Mouse (Mus musculus) liver, embryonic 13.5 days (tissue): ENCODE results near the gene Klf15. TPM values are rescaled to one million over a fixed set of nuclear protein-coding genes. Genes with fewer than 3 reads are reported as not detected.
A peak's percentile ranks its signal among the peaks of the same experiment; 100 is the strongest.

ENCODE experiments used
- ATAC-seq: fragments of 200-750 bp; cut with Nextera tagmentation; 2 replicates; pipeline ENCODE4 v1.8.0; 2017; ENCODE audit warnings: low read depth, mild to moderate bottlenecking, moderate number of reproducible peaks, moderate library complexity
- DNase-seq: peaks from one replicate; pipeline ENCODE4 v3.0.0; 2022
- H3K27ac ChIP-seq: fragments of 300-500 bp; sonication (generic); 2 replicates; pipeline ENCODE4 v1.5.1; 2015; ENCODE audit warnings: moderate library complexity, mild to moderate bottlenecking, inconsistent platforms
- H3K27me3 ChIP-seq: fragments of 300-500 bp; sonication (generic); 2 replicates; pipeline ENCODE4 v1.6.1; 2015; ENCODE audit warnings: mild to moderate bottlenecking, inconsistent platforms
- H3K36me3 ChIP-seq: fragments of 300-500 bp; sonication (generic); 2 replicates; pipeline ENCODE4 v1.6.1; 2015; ENCODE audit warnings: mild to moderate bottlenecking, inconsistent platforms
- H3K4me1 ChIP-seq: fragments of 300-500 bp; sonication (generic); replicated peaks from 2 replicates; pipeline ENCODE4 v1.6.1; 2015; ENCODE audit warnings: inconsistent platforms
- H3K4me2 ChIP-seq: fragments of 300-500 bp; sonication (generic); 2 replicates; pipeline ENCODE4 v1.6.1; 2015; ENCODE audit warnings: inconsistent platforms, mild to moderate bottlenecking, moderate library complexity
- H3K4me3 ChIP-seq: fragments of 300-500 bp; sonication (generic); replicated peaks from 2 replicates; pipeline ENCODE4 v1.5.1; 2015; ENCODE audit warnings: mild to moderate bottlenecking, inconsistent platforms
- H3K9ac ChIP-seq: fragments of 300-500 bp; sonication (generic); 2 replicates; pipeline ENCODE4 v1.6.1; 2015; ENCODE audit warnings: mild to moderate bottlenecking, inconsistent platforms
- H3K9me3 ChIP-seq: fragments of 300-500 bp; sonication (generic); replicated peaks from 2 replicates; pipeline ENCODE4 v1.6.1; 2016; ENCODE audit warnings: inconsistent platforms
- WGBS: fragments of 180-500 bp; shearing (Covaris S2); methylation state at CpG from one replicate; pipeline ENCODE4 v1.1.7; 2015; ENCODE audit not compliant: insufficient replicate concordance; 5-methylcytosine and 5-hydroxymethylcytosine counted together
- polyA plus RNA-seq: library from polyadenylated mRNA; unstranded; fragments of >200 nt; fragmentation: Nextera tagmentation; extraction: Ambion mirVana; gene quantifications from 2 replicates; pipeline ENCODE4 v1.2.1, GENCODE M21; 2015

Gene Klf15
- polyA plus RNA-seq, 1 experiment from 2014 or later, result 7.8 TPM

DNA sequence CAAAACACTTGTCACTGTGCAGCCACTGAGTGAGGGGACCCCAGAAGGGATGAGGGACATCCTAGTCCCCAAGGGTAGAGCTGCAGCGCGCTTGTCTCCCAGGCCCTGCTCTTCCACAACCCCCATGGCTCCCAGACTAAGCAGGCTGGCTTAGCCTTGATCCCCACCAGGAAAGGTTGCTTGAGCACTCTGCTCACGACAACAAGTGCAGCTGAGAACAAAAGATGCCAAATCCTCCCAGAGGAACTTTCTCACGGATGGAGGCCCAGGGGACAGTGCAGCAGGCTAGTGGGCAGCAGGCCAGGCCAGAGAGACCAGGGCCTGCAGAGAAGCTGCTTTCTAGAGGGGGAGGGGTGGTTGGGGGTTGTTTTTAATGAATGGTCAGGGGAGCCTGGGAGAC is 15.5 kb upstream of the Klf15 start:
- H3K9me3 ChIP-seq, result no peaks in the 10 kb centered on the region
- WGBS, result 52% methylated on average over 4 of the region's 4 CpGs
- no peak overlapping the region for H3K4me3 ChIP-seq
- ATAC-seq (no peak), DNase-seq (no peak)
- H3K9ac ChIP-seq, result no peak overlapping the region
- H3K27ac ChIP-seq, result no peak overlapping the region
- no peaks in the 10 kb centered on the region for H3K36me3 ChIP-seq
- H3K27me3 ChIP-seq, result no peaks in the 10 kb centered on the region
- H3K4me2 ChIP-seq, result no peak overlapping the region
- no peaks in the 10 kb centered on the region for H3K4me1 ChIP-seq

DNA sequence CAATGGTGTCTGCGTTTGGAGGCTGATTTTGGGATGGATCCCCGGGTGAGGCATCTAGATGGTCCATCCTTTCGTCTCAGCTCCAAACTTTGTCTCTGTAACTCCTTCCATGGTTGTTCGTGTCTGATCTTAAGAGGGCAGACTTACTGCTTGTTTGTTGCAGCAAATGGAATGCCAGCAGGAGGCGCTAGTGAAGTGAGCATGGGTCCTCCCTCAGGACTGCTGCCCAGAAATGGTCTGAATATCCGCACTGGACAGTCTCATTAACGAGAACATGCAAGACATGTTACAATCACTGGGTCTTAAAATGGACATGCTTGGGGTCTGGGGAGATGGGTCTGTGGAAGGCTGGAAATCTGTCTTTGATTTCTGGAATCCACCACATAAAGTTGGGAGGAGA is 12.2 kb upstream of the Klf15 start:
- H3K4me3 ChIP-seq, result no peak overlapping the region
- no peak overlapping the region for H3K9ac ChIP-seq
- ATAC-seq, result no peak
- no peak overlapping the region for H3K27ac ChIP-seq
- no peaks in the 10 kb centered on the region for H3K4me1 ChIP-seq
- WGBS, result 15% methylated on average over 7 of the region's 7 CpGs
- DNase-seq, result no peak
- no peaks in the 10 kb centered on the region for H3K27me3 ChIP-seq
- no peaks in the 10 kb centered on the region for H3K9me3 ChIP-seq
- no peak overlapping the region for H3K4me2 ChIP-seq
- H3K36me3 ChIP-seq, result no peaks in the 10 kb centered on the region

DNA sequence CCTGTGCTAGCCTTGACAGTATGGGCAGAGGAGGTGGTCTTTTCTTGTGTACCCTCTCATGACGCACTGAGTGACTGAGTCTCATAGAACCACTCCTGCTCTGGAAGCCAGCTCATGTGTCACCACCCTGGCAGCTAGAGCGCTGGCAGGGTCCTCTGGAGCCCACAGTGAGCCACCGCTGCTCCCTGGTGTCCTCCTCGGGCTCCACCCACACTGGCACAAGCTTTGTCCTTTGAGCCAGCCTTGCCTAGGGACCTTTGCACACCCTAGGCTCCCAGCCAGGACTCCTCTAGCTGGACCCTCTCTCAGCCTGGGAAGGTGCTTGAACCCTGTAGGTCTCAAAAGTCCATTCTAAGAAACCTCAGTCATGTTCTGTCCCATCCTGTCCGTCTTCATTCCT is 11.7 kb upstream of the Klf15 start:
- Histone ChIP-seq H3K4me1 (no peaks in the 10 kb centered on the region), H3K4me3 (no peak overlapping the region), H3K36me3 (no peaks in the 10 kb centered on the region), H3K9ac (no peak overlapping the region), H3K27ac (no peak overlapping the region), H3K9me3 (no peaks in the 10 kb centered on the region), H3K27me3 (no peaks in the 10 kb centered on the region), H3K4me2 (no peak overlapping the region)
- ATAC-seq (no peak), DNase-seq (no peak)
- 50% methylated on average over 5 of the region's 5 CpGs for WGBS

DNA sequence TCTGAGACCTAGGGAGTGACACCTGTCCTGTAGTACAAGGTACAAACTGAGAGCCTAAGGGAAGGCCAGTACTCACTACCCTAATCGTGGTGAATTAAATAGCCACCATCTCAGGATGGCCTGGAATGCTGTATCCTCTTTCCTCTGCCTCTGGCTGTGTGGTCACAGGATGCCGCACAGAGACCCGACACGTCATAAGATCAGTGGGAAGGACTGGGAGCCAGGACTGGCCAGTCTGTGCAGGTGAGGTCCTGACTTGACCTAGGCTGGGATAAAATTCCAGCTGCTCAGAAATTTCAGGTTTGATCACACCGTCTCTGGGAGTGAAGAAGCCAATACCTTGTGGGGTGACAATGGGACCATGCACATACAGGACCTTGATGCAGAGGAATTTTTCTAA is 10.9 kb upstream of the Klf15 start:
- 72% methylated on average over 5 of the region's 5 CpGs for WGBS
- Histone ChIP-seq H3K9me3 (no peaks in the 10 kb centered on the region), H3K27me3 (no peaks in the 10 kb centered on the region), H3K4me1 (no peaks in the 10 kb centered on the region), H3K36me3 (no peaks in the 10 kb centered on the region), H3K27ac (no peak overlapping the region), H3K4me2 (no peak overlapping the region), H3K9ac (no peak overlapping the region), H3K4me3 (no peak overlapping the region)
- no peak for ATAC-seq
- no peak for DNase-seq

DNA sequence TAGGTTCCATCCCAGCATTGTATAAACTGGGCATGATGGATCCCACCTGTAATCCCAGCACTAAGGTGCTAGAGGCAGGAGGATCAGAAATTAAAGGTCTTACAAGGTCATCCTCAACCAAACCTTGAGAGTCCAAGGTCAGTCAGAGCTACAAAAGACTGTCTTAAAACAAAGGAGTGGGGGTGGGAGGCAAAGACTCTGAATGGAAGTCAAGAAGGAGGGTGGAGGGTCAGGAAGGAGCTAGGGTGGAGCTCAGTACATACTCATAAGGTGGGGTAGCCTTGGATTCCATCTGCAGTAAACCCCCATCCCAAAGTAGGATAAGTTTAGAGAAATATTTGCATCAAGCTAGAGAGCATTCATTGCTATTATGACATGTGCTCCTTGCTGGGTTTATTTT is 9.8 kb upstream of the Klf15 start:
- Histone ChIP-seq H3K36me3 (no peaks in the 10 kb centered on the region), H3K4me2 (no peak overlapping the region), H3K27me3 (no peaks in the 10 kb centered on the region), H3K27ac (no peak overlapping the region), H3K9me3 (no peaks in the 10 kb centered on the region), H3K4me1 (no peaks in the 10 kb centered on the region), H3K9ac (no peak overlapping the region), H3K4me3 (no peak overlapping the region)
- ATAC-seq (no peak), DNase-seq (no peak)

DNA sequence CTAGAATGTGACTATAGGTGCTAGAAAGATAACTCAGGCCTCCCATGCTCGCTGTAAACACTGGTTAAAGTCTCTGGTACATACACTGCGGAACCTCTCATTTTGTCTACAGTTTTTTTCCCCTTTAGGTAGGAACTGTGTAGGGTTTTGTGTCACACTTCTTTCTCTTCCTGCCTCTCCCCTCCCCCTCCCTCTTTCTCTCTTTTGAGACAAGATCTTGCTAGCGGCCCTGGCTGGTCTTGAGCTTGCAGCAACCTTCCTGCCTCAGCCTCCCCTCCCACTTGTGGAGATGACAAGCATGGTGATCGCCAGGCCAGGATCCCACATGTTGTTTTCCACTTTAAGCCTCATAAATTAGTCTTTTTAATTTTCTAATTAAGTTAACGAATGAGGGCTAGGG is 8.6 kb upstream of the Klf15 start:
- no peaks in the 10 kb centered on the region for H3K9me3 ChIP-seq
- H3K27me3 ChIP-seq, result no peaks in the 10 kb centered on the region
- WGBS, result 58% methylated on average over 5 of the region's 5 CpGs
- H3K4me2 ChIP-seq, result no peak overlapping the region
- H3K27ac ChIP-seq, result no peak overlapping the region
- ATAC-seq (no peak), DNase-seq (no peak)
- no peak overlapping the region for H3K4me3 ChIP-seq
- H3K36me3 ChIP-seq, result no peaks in the 10 kb centered on the region
- no peaks in the 10 kb centered on the region for H3K4me1 ChIP-seq
- H3K9ac ChIP-seq, result no peak overlapping the region

DNA sequence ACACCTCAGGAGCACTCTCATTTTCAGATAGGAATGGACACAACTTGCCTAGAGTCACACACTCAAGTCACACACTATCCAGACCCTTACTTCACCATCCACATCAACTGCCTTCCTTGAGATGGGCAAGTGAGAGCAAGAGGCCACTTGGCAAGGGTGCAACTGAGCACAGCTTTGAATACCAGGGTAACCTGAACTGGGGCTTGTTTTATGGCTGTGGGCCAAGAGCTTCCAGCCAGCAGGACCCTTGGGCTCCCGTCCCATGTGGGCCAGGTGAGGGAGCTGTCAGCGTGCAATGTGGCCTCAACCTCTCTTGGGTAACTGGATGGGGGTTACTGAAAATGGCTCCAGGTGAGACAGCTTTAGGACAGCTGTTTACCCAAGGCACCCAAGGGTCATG is 5.0 kb upstream of the Klf15 start:
- Histone ChIP-seq H3K27me3 (peaks cover 31% of the 10 kb centered on the region), H3K36me3 (no peaks in the 10 kb centered on the region), H3K9me3 (no peaks in the 10 kb centered on the region), H3K4me2 (no peak overlapping the region), H3K4me1 (no peaks in the 10 kb centered on the region; the same call in none of the 2 replicates), H3K9ac (no peak overlapping the region), H3K4me3 (no peak overlapping the region), H3K27ac (no peak overlapping the region)
- WGBS, result 63% methylated on average over 2 of the region's 2 CpGs
- ATAC-seq (no peak), DNase-seq (no peak)

DNA sequence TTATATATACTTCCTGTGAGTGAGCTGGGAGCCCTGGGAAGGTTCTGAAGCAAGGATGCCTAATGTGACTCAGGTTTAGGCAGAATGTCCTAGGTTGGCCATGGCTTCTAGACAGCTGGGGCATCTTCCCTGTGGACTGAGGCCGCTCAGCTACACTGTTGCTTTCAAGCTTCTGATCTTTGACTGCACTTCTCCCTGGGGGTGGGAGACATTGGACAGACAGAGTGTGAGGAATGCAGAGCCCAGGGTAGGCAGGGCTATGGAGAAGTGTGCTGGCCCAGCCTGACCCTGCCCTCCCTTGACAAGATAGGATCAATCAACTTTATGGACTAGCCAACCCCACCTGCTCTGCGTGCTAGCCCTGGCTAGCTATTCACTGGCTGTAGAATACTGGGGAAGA is 1.2 kb upstream of the Klf15 start:
- Histone ChIP-seq H3K27ac (no peak overlapping the region), H3K4me1 (peaks cover 19% of the 10 kb centered on the region), H3K36me3 (no peaks in the 10 kb centered on the region), H3K27me3 (peaks cover 59% of the 10 kb centered on the region), H3K4me2 (no peak overlapping the region), H3K9me3 (no peaks in the 10 kb centered on the region), H3K9ac (no peak overlapping the region), H3K4me3 (no peak overlapping the region)
- no peak for ATAC-seq
- WGBS, result 35% methylated on average over 2 of the region's 2 CpGs
- DNase-seq, result no peak

DNA sequence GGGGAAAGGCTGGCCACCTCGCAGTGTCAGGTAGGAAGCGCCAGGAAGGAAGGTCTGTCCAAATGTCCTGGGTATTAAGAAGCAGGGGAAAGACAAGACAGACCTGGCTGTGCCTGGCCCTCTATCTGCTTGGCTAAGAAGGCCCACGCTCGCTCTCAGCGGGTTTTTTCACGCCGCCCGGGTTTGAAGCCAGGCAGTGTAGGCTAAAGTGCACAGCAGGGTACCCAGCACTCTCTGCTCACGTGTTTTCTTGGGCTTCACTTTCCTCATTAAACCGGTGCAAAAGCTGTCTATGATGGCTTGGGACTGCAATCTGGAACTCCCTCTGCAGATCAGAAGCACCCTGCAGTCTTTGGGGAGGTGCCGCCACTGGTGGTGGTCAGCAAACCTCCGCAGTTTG is 605 bp upstream of the Klf15 start:
- Histone ChIP-seq H3K27me3 (peaks cover 59% of the 10 kb centered on the region), H3K36me3 (no peaks in the 10 kb centered on the region), H3K27ac (no peak overlapping the region), H3K9me3 (no peaks in the 10 kb centered on the region), H3K4me2 (peak overlapping the region; percentile 67), H3K9ac (no peak overlapping the region), H3K4me1 (peaks cover 21% of the 10 kb centered on the region), H3K4me3 (peak overlapping the region; percentile 59)
- DNase-seq (no peak), ATAC-seq (no peak)
- 14% methylated on average over 12 of the region's 12 CpGs for WGBS

DNA sequence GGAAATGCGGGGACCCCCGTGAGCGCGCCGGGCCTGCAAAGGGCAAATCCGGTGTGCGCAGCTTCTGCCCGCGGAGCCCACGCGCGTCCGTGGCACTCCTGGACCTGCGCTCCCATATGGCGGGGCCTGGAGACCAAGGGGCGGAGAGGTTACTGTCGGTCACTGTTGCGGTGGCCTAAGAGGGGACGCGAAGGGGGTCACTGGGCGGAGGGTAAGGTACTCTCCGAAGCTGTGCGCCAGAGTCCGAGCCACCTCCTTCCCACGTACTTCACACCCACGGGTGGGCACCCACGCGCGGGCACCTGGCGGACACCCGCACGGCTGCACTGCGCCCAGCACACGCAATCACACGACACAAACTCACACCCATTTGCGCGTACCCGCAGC is 458 bp downstream of the Klf15 start:
- Histone ChIP-seq H3K4me3 (peak overlapping the region; percentile 59), H3K4me1 (peaks cover 23% of the 10 kb centered on the region), H3K9me3 (no peaks in the 10 kb centered on the region), H3K36me3 (no peaks in the 10 kb centered on the region), H3K4me2 (peak overlapping the region; percentile 67), H3K9ac (peak overlapping the region; percentile 67), H3K27me3 (peaks cover 59% of the 10 kb centered on the region), H3K27ac (peak overlapping the region; percentile 73)
- ATAC-seq (no peak), DNase-seq (no peak)
- WGBS, result 2% methylated on average over 34 of the region's 38 CpGs

DNA sequence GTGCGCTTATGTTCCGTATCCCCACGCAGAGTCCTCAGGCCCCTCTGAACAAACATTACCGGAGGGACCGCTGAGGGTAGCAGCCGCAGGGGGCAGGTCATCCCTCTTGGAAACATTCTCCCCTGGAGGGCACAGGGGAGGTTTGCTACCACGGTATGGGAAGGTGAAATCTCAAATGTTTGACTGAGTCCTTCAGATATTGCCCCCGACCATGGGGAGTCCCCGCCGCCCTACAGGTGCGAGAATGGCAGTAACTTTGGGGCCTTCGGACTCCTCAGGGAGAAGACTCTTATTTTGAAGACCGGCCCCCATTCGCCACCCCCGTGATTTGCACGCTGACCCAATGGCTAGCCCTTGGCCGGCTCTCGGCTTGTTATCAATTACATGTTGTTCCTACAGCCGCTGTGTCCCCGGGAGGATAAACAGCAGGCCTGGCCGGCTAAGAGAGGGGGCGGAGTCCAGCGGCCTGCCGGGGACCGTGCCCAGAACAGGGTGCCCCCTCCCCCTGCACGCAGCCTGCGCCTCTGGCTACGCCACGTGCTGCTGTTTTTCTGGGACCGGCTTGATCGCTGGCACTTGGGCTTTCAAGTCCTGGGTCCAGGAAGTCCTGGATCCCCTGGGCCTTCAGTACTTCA is 969 bp downstream of the Klf15 start:
- Histone ChIP-seq H3K27ac (peak overlapping the region; percentile 73), H3K36me3 (no peaks in the 10 kb centered on the region), H3K9me3 (no peaks in the 10 kb centered on the region), H3K4me3 (peak overlapping the region; percentile 59), H3K4me2 (peak overlapping the region; percentile 67), H3K9ac (peak overlapping the region; percentile 67), H3K27me3 (peaks cover 59% of the 10 kb centered on the region), H3K4me1 (peaks cover 23% of the 10 kb centered on the region)
- peak; percentile 75 for ATAC-seq
- WGBS, result 1% methylated on average over 31 of the region's 31 CpGs
- peak; percentile 38 for DNase-seq

DNA sequence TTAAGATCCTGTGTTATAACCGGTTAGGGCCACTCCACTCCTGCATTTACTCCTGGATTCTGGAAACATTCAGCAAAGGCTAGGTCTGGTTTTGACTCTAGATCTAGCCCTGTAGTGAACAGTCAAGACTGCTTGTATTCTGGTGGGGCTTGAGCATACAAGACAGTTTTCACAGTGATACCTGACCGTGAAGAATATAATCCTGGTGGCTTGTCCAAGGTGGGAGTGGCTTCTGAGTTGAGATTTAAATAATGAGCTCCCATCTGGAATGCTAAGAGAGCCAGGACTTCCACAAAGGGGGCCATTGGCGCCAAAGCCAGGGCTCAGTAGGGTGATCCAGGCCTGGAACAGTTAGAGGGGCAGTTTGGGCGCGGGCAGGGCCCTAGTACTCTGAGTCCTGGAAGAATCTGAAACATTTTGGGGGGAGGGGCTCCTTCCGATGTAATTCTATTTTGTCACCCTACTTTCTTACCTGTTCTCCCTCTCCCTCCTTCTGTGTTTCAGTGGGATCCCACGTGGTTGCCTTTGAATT is 1.6 kb downstream of the Klf15 start:
- WGBS, result 27% methylated on average over 7 of the region's 7 CpGs
- peak overlapping the region; percentile 53 for H3K27ac ChIP-seq
- no peaks in the 10 kb centered on the region for H3K36me3 ChIP-seq
- H3K9ac ChIP-seq, result 0 out of 2 replicates have a peak overlapping the region, but pooled peaks have one; percentile 6
- ATAC-seq (no peak), DNase-seq (no peak)
- H3K4me1 ChIP-seq, result peaks cover 23% of the 10 kb centered on the region
- peaks cover 59% of the 10 kb centered on the region for H3K27me3 ChIP-seq
- peak overlapping the region; percentile 67 for H3K4me2 ChIP-seq
- no peaks in the 10 kb centered on the region for H3K9me3 ChIP-seq
- H3K4me3 ChIP-seq, result peak overlapping the region; percentile 59
